Mouse (Mus musculus) mouse embryonic stem cell (cell line): ENCODE data around the gene Avpr1b.

Source experiments
- in situ Hi-C, 2 experiments: fragments of 300-500 bp; cut with MboI; formaldehyde crosslinking; loops; 1 replicate in 1 of 2; 3 replicates in 1 of 2; pipeline ENCODE4 v1.14.3; 2019 to 2020; ENCODE audit warnings: low sequenced_read_pairs in 2 of 2, low pct_unique_long_range_greater_than_20kb in 1 of 2, mixed read lengths in 1 of 2; ENCODE audit not compliant: unreplicated experiment in 1 of 2

Avpr1b gene

GRCm38 (mm10) chr1:131659512-131660085 is 60.6 kb downstream of the Avpr1b start:
- in situ Hi-C loops = no loop called here

DNA sequence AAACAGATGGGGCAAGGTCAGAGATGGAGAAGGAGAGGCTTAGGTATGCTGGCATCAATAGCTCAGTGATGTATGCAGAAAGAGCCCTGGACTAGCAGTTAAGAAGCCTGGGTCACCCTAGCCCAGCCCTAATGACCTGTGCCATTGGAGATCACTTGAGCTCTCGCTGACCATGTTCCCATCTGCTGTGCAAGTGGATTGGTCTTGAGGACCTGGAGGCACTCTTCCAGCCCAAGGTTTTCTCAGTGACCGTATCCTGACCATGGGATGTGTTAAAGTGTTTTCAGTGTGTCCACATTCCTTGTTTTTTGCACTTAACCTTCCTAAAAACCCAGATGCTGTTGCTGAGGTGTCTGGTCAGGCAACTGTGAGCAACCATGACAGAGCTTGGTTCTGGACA is 61.2 kb downstream of the Avpr1b start:
- in situ Hi-C loops = no loop called here

DNA sequence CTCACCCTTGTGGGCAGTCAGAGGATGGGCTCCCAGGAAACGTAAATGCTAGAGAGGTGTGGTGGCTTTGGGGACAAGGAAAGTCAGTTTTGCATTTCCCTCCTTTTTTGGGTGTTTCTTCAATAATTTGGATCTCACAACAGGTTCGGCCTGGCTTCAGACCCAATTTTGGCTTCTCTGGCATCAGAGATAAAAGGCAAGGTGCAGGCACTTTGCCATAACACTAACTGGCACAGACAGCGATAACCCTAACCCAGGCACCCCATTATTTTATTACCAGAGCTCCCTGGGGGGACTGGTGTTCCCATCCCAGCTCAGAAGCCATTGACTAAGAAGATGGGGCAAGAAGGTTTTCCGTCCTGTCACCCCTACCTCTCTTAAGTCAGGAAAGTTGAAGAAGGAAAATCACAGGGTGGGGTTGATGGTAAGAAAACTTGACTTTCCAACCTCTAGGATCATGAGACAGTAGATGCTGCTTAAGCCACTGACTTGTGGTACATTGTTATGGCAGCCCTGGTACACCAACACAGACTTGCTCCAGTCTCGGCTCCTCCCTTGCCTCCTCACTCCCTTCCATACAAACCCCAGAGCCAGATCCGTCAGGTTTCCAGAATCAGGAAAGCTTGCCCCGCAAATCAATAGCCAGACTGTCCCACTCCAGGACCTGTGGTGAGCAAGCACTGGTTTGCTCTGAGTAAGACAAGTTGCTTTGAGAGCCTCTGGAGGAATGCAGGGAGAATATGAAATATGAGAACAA is 61.9 kb downstream of the Avpr1b start:
- in situ Hi-C loops = no loop called here
